Mouse (Mus musculus): ENCODE measurements around the gene Cdc37l1. TPM values are rescaled to one million over a fixed set of nuclear protein-coding genes. Genes with fewer than 3 reads are reported as not detected.
A peak's percentile ranks its signal among the peaks of the same experiment; 100 is the strongest.

Cdc37l1 gene
- total and polyA plus RNA-seq, 3 experiments = 17.2 to 27.7 TPM; not detected in 1

DNA sequence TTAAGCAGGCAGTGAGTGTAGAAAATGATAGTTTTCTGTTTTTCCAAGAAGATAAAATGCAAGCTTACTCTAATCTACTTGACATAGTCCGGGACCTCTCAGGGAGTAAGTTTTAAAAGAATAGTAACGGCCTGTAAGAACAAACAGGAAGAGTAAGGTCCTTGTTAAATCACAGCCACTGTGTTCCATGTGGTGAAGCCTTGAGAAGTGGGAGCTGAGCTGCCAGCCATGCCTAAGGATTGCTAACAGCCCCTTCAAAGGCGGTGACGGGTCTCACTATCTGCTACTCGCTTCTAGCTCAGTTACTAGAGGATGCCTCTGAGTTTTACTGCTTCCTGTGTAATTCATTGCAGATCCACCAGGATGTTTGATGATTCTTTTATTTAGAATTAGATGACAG is 26.6 kb downstream of the Cdc37l1 start:
- Histone ChIP-seq H3K36me3 (ENCODE audit: control insufficient read depth in 1 of 2, insufficient read depth in 2 of 2, low read length in 2 of 2) (peaks cover 17 to 25% of the 10 kb centered on the region in 2 experiments), H3K9me3 (replicated peaks; ENCODE audit: insufficient read depth, low read length) (no peaks in the 10 kb centered on the region), H3K27me3 (ENCODE audit: control insufficient read depth in 1 of 2, insufficient read depth in 2 of 2, low read length in 2 of 2) (no peaks in the 10 kb centered on the region), H3K79me2 (ENCODE audit: control insufficient read depth, insufficient read depth, low read length, poor library complexity) (no peaks in the 10 kb centered on the region), H3K27ac (ENCODE audit: control insufficient read depth, low read depth, low read length) (no peak overlapping the region), H3K9ac (ENCODE audit: control insufficient read depth, low read depth, low read length, poor library complexity, severe bottlenecking) (no peak overlapping the region), H3K4me3 (ENCODE audit: control insufficient read depth in 1 of 2, insufficient read depth in 1 of 2, low read depth in 2 of 2, low read length in 2 of 2) (no peak overlapping the region), H3K4me1 (ENCODE audit: control insufficient read depth in 1 of 2, insufficient read depth in 2 of 2, low read length in 2 of 2) (peaks cover 6 to 8% of the 10 kb centered on the region in 2 experiments)
- DNase-seq (ENCODE audit: low read depth, low spot score) = no peak
- TF ChIP-seq KAT2A (conservative IDR thresholded peaks at IDR 0.05; ENCODE audit: low read depth, low read length) (no peak), POLR2AphosphoS5 (IDR thresholded peaks at IDR 0.05; ENCODE audit: borderline replicate concordance, low read depth, low read length) (no peak), POLR2AphosphoS2 (IDR thresholded peaks at IDR 0.05; ENCODE audit: low read length) (no peak), ELF1 (IDR thresholded peaks at IDR 0.05; ENCODE audit: low read depth, low read length) (no peak), POLR2A (IDR thresholded peaks at IDR 0.05; ENCODE audit: control insufficient read depth in 1 of 2, insufficient read depth in 1 of 2, low read depth in 1 of 2, low read length in 2 of 2, poor library complexity in 1 of 2) (no peak), ZMIZ1 (IDR thresholded peaks at IDR 0.05; ENCODE audit: low read depth, low read length) (no peak), RCOR1 (IDR thresholded peaks at IDR 0.05; ENCODE audit: low read depth, low read length) (no peak), SIN3A (IDR thresholded peaks at IDR 0.05; ENCODE audit: low read length) (no peak), ZNF384 (IDR thresholded peaks at IDR 0.05; ENCODE audit: low read depth, low read length) (no peak), MAFK (IDR thresholded peaks at IDR 0.05; ENCODE audit: borderline replicate concordance, low read depth, low read length) (no peak), BHLHE40 (IDR thresholded peaks at IDR 0.05; ENCODE audit: borderline replicate concordance, low read depth, low read length) (no peak), CHD2 (IDR thresholded peaks at IDR 0.05; ENCODE audit: low read length) (no peak), NRF1 (IDR thresholded peaks at IDR 0.05; ENCODE audit: insufficient read depth, low read depth, low read length, poor library complexity, severe bottlenecking) (no peak), TBP (IDR thresholded peaks at IDR 0.05; ENCODE audit: low read depth, low read length) (no peak)

DNA sequence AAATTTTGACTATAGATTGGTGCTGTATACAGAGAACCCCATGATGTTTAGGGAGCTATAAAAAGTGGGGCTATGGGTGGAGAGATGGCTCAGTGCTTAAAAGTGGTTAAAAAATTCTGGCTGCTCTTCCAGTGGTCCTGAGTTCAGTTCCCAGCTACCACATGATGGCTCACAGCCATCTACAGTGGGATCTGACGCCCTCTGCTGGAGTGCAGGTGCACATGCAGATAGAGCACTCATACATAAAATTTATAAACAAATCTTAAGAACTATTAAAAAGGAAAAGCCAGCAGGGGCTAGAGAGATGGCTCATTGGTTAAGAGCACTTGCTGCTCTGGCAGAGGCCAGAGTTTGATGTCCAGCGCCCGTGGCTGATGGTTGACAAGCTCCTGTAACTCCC is 29.5 kb downstream of the Cdc37l1 start:
- no peaks in the 10 kb centered on the region for H3K9me3 ChIP-seq (replicated peaks; ENCODE audit: insufficient read depth, low read length)
- peaks cover 6 to 11% of the 10 kb centered on the region in 2 experiments for H3K4me1 ChIP-seq (ENCODE audit: control insufficient read depth in 1 of 2, insufficient read depth in 2 of 2, low read length in 2 of 2)
- no peaks in the 10 kb centered on the region for H3K27me3 ChIP-seq (ENCODE audit: control insufficient read depth in 1 of 2, insufficient read depth in 2 of 2, low read length in 2 of 2)
- no peaks in the 10 kb centered on the region for H3K79me2 ChIP-seq (ENCODE audit: control insufficient read depth, insufficient read depth, low read length, poor library complexity)
- peak; percentile 34 for DNase-seq (ENCODE audit: low read depth, low spot score)
- H3K9ac ChIP-seq (ENCODE audit: control insufficient read depth, low read depth, low read length, poor library complexity, severe bottlenecking) = no peak overlapping the region
- peaks cover 12 to 15% of the 10 kb centered on the region in 2 experiments for H3K36me3 ChIP-seq (ENCODE audit: control insufficient read depth in 1 of 2, insufficient read depth in 2 of 2, low read length in 2 of 2)
- no peak for TF ChIP-seq POLR2AphosphoS5 (IDR thresholded peaks at IDR 0.05; ENCODE audit: borderline replicate concordance, low read depth, low read length)
- peak; percentile 24 for TF ChIP-seq RAD21 (IDR thresholded peaks at IDR 0.05; ENCODE audit: low read depth, low read length)
- peak; percentile 61 to 69 (median 63) for TF ChIP-seq CTCF (IDR thresholded peaks at IDR 0.05 in 2 of 3, conservative IDR thresholded peaks at IDR 0.05 in 1 of 3; ENCODE audit: control insufficient read depth in 1 of 3, insufficient read depth in 1 of 3, low read depth in 2 of 3, low read length in 3 of 3, poor library complexity in 1 of 3, severe bottlenecking in 1 of 3)
- TF ChIP-seq SMC3 (IDR thresholded peaks at IDR 0.05; ENCODE audit: low read depth, low read length) = peak; percentile 35; the same call in 1 of the 2 replicates
- no peak overlapping the region for H3K27ac ChIP-seq (ENCODE audit: control insufficient read depth, low read depth, low read length)
- no peak overlapping the region for H3K4me3 ChIP-seq (ENCODE audit: control insufficient read depth in 1 of 2, insufficient read depth in 1 of 2, low read depth in 2 of 2, low read length in 2 of 2)
